Mouse (Mus musculus): ENCODE results near the gene Klk1. TPM values are rescaled to one million over a fixed set of nuclear protein-coding genes. Genes with fewer than 3 reads are reported as not detected.

The Klk1 gene
- polyA plus RNA-seq, 1 experiment from 2014 or later: not detected

- Histone ChIP-seq H3K4me3 (replicated peaks) (no peak overlapping the region), H3K27me3 (replicated peaks) (peaks cover 10% of the 10 kb centered on the region; the same call in 1 of the 2 replicates), H3K9ac (replicated peaks) (no peak overlapping the region), H3K4me1 (no peaks in the 10 kb centered on the region), H3K4me2 (no peak overlapping the region), H3K36me3 (no peaks in the 10 kb centered on the region), H3K27ac (replicated peaks) (no peak overlapping the region), H3K9me3 (replicated peaks) (no peaks in the 10 kb centered on the region)
- no peak for ATAC-seq (ENCODE audit: low FRiP score)
- 71% methylated on average over 7 of the region's 10 CpGs for WGBS
Observed at GRCm38 (mm10) chr7:44276461-44277249, 51.5 kb downstream of the Klk1 start.

- no peak overlapping the region for H3K4me2 ChIP-seq
- 41% methylated on average over 2 of the region's 2 CpGs for WGBS
- H3K36me3 ChIP-seq: no peaks in the 10 kb centered on the region
- no peaks in the 10 kb centered on the region for H3K9me3 ChIP-seq (replicated peaks)
- H3K4me1 ChIP-seq: no peaks in the 10 kb centered on the region
- H3K4me3 ChIP-seq (replicated peaks): no peak overlapping the region
- H3K27ac ChIP-seq (replicated peaks): no peak overlapping the region
- ATAC-seq (ENCODE audit: low FRiP score): no peak
- peaks cover 10% of the 10 kb centered on the region; the same call in 1 of the 2 replicates for H3K27me3 ChIP-seq (replicated peaks)
- H3K9ac ChIP-seq (replicated peaks): no peak overlapping the region
Observed at GRCm38 (mm10) chr7:44277250-44277622, 52.1 kb downstream of the Klk1 start.

Other genes with a start within 250 kb of the Klk1 start
- not detected in 2 replicates for gene Klk1b9, start 249.3 kb upstream of the Klk1 start, polyA plus RNA-seq (2015; fragmentation: Nextera tagmentation; extraction: Ambion mirVana)
- gene Klk1b11, start 229.5 kb upstream of the Klk1 start, polyA plus RNA-seq (2015; fragmentation: Nextera tagmentation; extraction: Ambion mirVana): not detected in 2 replicates
- not detected in 2 replicates for gene Klk1b26, start 213.2 kb upstream of the Klk1 start, polyA plus RNA-seq (2015; fragmentation: Nextera tagmentation; extraction: Ambion mirVana)
- gene Klk1b27, start 173.1 kb upstream of the Klk1 start, polyA plus RNA-seq (2015; fragmentation: Nextera tagmentation; extraction: Ambion mirVana): not detected in 2 replicates
- gene Klk1b21, start 123.0 kb upstream of the Klk1 start, polyA plus RNA-seq (2015; fragmentation: Nextera tagmentation; extraction: Ambion mirVana): not detected in 2 replicates
- not detected in 2 replicates for gene Klk1b22, start 112.7 kb upstream of the Klk1 start, polyA plus RNA-seq (2015; fragmentation: Nextera tagmentation; extraction: Ambion mirVana)
- not detected in 2 replicates for gene Klk1b16, start 88.6 kb upstream of the Klk1 start, polyA plus RNA-seq (2015; fragmentation: Nextera tagmentation; extraction: Ambion mirVana)
- gene Klk1b24, start 37.1 kb upstream of the Klk1 start, polyA plus RNA-seq (2015; fragmentation: Nextera tagmentation; extraction: Ambion mirVana): not detected in 2 replicates
- not detected in 2 replicates for gene Klk1b3, start 27.2 kb upstream of the Klk1 start, polyA plus RNA-seq (2015; fragmentation: Nextera tagmentation; extraction: Ambion mirVana)
- not detected in 2 replicates for gene Klk1b4, start 17.9 kb upstream of the Klk1 start, polyA plus RNA-seq (2015; fragmentation: Nextera tagmentation; extraction: Ambion mirVana)
- gene Klk1b5, start 9.4 kb upstream of the Klk1 start, polyA plus RNA-seq (2015; fragmentation: Nextera tagmentation; extraction: Ambion mirVana): not detected in 2 replicates
- not detected in 2 replicates for gene Gm36864, start 10.8 kb downstream of the Klk1 start, polyA plus RNA-seq (2015; fragmentation: Nextera tagmentation; extraction: Ambion mirVana)
- gene 1700028J19Rik, start 21.3 kb downstream of the Klk1 start, polyA plus RNA-seq (2015; fragmentation: Nextera tagmentation; extraction: Ambion mirVana): 1.3 and 1.5 TPM in 2 replicates
- 198 and 218 TPM in 2 replicates for gene 2410002F23Rik, start 21.4 kb downstream of the Klk1 start, polyA plus RNA-seq (2015; fragmentation: Nextera tagmentation; extraction: Ambion mirVana)
- gene Acp4, start 32.0 kb downstream of the Klk1 start, polyA plus RNA-seq (2015; fragmentation: Nextera tagmentation; extraction: Ambion mirVana): 0.11 and 0.15 TPM in 2 replicates
- not detected in 2 replicates for gene Gm15517, start 36.1 kb downstream of the Klk1 start, polyA plus RNA-seq (2015; fragmentation: Nextera tagmentation; extraction: Ambion mirVana)
- gene Clec11a, start 81.5 kb downstream of the Klk1 start, polyA plus RNA-seq (2015; fragmentation: Nextera tagmentation; extraction: Ambion mirVana): 4.8 and 5.5 TPM in 2 replicates
- gene Shank1, start 84.9 kb downstream of the Klk1 start, polyA plus RNA-seq (2015; fragmentation: Nextera tagmentation; extraction: Ambion mirVana): 38.1 and 47.6 TPM in 2 replicates
- 67.0 and 75.4 TPM in 2 replicates for gene Syt3, start 158.7 kb downstream of the Klk1 start, polyA plus RNA-seq (2015; fragmentation: Nextera tagmentation; extraction: Ambion mirVana)
- 2.5 and 3.4 TPM in 2 replicates for gene 1700008O03Rik, start 160.5 kb downstream of the Klk1 start, polyA plus RNA-seq (2015; fragmentation: Nextera tagmentation; extraction: Ambion mirVana)
- gene Lrrc4b, start 203.7 kb downstream of the Klk1 start, polyA plus RNA-seq (2015; fragmentation: Nextera tagmentation; extraction: Ambion mirVana): 11.0 and 14.9 TPM in 2 replicates
- 2.2 and 4.2 TPM in 2 replicates for gene Aspdh, start 240.0 kb downstream of the Klk1 start, polyA plus RNA-seq (2015; fragmentation: Nextera tagmentation; extraction: Ambion mirVana)
- 45.2 and 51.0 TPM in 2 replicates for gene Josd2, start 242.6 kb downstream of the Klk1 start, polyA plus RNA-seq (2015; fragmentation: Nextera tagmentation; extraction: Ambion mirVana)